Mouse (Mus musculus) heart, embryonic 12.5 days (tissue): ENCODE measurements around the gene Trmt1. TPM values are rescaled to one million over a fixed set of nuclear protein-coding genes. Genes with fewer than 3 reads are reported as not detected.

Source experiments
- ATAC-seq: fragments of 200-750 bp; cut with Nextera tagmentation; 2 replicates; pipeline ENCODE4 v1.8.0; 2017; ENCODE audit warnings: moderate TSS enrichment, moderate library complexity; ENCODE audit not compliant: insufficient number of reproducible peaks, low FRiP score
- H3K27ac ChIP-seq: fragments of 300-500 bp; sonication (generic); 2 replicates; pipeline ENCODE4 v1.5.1; 2016; ENCODE audit warnings: mild to moderate bottlenecking, moderate library complexity; ENCODE audit not compliant: poor library complexity, severe bottlenecking
- H3K27me3 ChIP-seq: fragments of 300-500 bp; sonication (generic); replicated peaks from 2 replicates; pipeline ENCODE4 v1.6.1; 2016; ENCODE audit warnings: mild to moderate bottlenecking, moderate library complexity
- H3K36me3 ChIP-seq: fragments of 300-500 bp; sonication (generic); 2 replicates; pipeline ENCODE4 v1.6.1; 2016; ENCODE audit warnings: mild to moderate bottlenecking, moderate library complexity
- H3K4me1 ChIP-seq: fragments of 300-500 bp; sonication (generic); replicated peaks from 2 replicates; pipeline ENCODE4 v1.6.1; 2016; ENCODE audit warnings: mild to moderate bottlenecking
- H3K4me2 ChIP-seq: fragments of 300-500 bp; sonication (generic); 2 replicates; pipeline ENCODE4 v1.6.1; 2016; ENCODE audit warnings: mild to moderate bottlenecking, moderate library complexity
- H3K4me3 ChIP-seq: fragments of 300-500 bp; sonication (generic); 2 replicates; pipeline ENCODE4 v1.5.1; 2016; ENCODE audit warnings: mild to moderate bottlenecking
- H3K9ac ChIP-seq: fragments of 300-500 bp; sonication (generic); 2 replicates; pipeline ENCODE4 v1.6.1; 2016; ENCODE audit warnings: mild to moderate bottlenecking, moderate library complexity
- H3K9me3 ChIP-seq: fragments of 300-500 bp; sonication (generic); replicated peaks from 2 replicates; pipeline ENCODE4 v1.6.1; 2016; ENCODE audit warnings: mild to moderate bottlenecking, moderate library complexity
- WGBS: fragments of 180-500 bp; shearing (Covaris S2); methylation state at CpG from one replicate; pipeline ENCODE4 v1.1.7; 2016; 5-methylcytosine and 5-hydroxymethylcytosine counted together
- polyA plus RNA-seq: library from polyadenylated mRNA; unstranded; fragments of >200 nt; fragmentation: Nextera tagmentation; extraction: Ambion mirVana; gene quantifications from 2 replicates; pipeline ENCODE4 v1.2.1, GENCODE M21; 2016

Gene Trmt1
- polyA plus RNA-seq, 1 experiment from 2014 or later, result 49.5 TPM

- Histone ChIP-seq H3K4me1 (peaks cover 87% of the 10 kb centered on the region), H3K9ac (peak overlapping the region; percentile 66)
- no peak; the same call in 1 of the 2 replicates for ATAC-seq
These were observed 56.9 kb downstream of the Trmt1 start for GRCm38 (mm10) chr8:84743054-84743415.

GRCm38 (mm10) chr8:84743517-84744420, 57.7 kb downstream of the Trmt1 start:
- Histone ChIP-seq H3K4me3 (peak overlapping the region; percentile 27), H3K4me2 (peak overlapping the region; percentile 62), H3K27ac (peak overlapping the region; percentile 87), H3K36me3 (no peaks in the 10 kb centered on the region), H3K9me3 (no peaks in the 10 kb centered on the region), H3K27me3 (peaks cover 33% of the 10 kb centered on the region), H3K4me1 (peaks cover 80% of the 10 kb centered on the region), H3K9ac (peak overlapping the region; percentile 66)
- 9% methylated on average over 16 of the region's 17 CpGs for WGBS
- ATAC-seq, result peak; percentile 60

More at GRCm38 (mm10) chr8:84743054-84743415, 56.9 kb downstream of the Trmt1 start:
- H3K36me3 ChIP-seq, result no peaks in the 10 kb centered on the region
- H3K4me3 ChIP-seq, result peak overlapping the region; percentile 27
- H3K4me2 ChIP-seq, result peak overlapping the region; percentile 62
- H3K27ac ChIP-seq, result peak overlapping the region; percentile 87
- no peaks in the 10 kb centered on the region for H3K9me3 ChIP-seq
- WGBS, result 12% methylated on average over 10 of the region's 10 CpGs
- peaks cover 39% of the 10 kb centered on the region for H3K27me3 ChIP-seq

GRCm38 (mm10) chr8:84745032-84745925, 59.2 kb downstream of the Trmt1 start:
- no peaks in the 10 kb centered on the region for H3K9me3 ChIP-seq
- H3K9ac ChIP-seq, result peak overlapping the region; percentile 61
- peak overlapping the region; percentile 5; the same call in 1 of the 2 replicates for H3K4me3 ChIP-seq
- peak overlapping the region; percentile 87 for H3K27ac ChIP-seq
- H3K27me3 ChIP-seq, result peaks cover 34% of the 10 kb centered on the region
- H3K36me3 ChIP-seq, result no peaks in the 10 kb centered on the region
- ATAC-seq, result no peak
- H3K4me1 ChIP-seq, result peaks cover 70% of the 10 kb centered on the region
- WGBS, result 7% methylated on average over 17 of the region's 17 CpGs
- H3K4me2 ChIP-seq, result peak overlapping the region; percentile 62

Other genes with a start within 250 kb of the Trmt1 start
- gene Ier2, start 23.5 kb upstream of the Trmt1 start, polyA plus RNA-seq, result 63.4 and 68.1 TPM in 2 replicates
- gene Nacc1, start 1.6 kb downstream of the Trmt1 start, polyA plus RNA-seq, result 20.9 and 21.3 TPM in 2 replicates
- 18.1 and 19.7 TPM in 2 replicates for gene Lyl1, start 15.2 kb downstream of the Trmt1 start, polyA plus RNA-seq
- gene G430095P16Rik, start 36.7 kb downstream of the Trmt1 start, polyA plus RNA-seq, result 5.4 and 6.9 TPM in 2 replicates
- gene Nfix, start 114.0 kb downstream of the Trmt1 start, polyA plus RNA-seq, result 9.2 and 10.9 TPM in 2 replicates
- gene Dand5, start 136.5 kb downstream of the Trmt1 start, polyA plus RNA-seq, result 4.6 and 6.2 TPM in 2 replicates
- gene Gadd45gip1, start 145.2 kb downstream of the Trmt1 start, polyA plus RNA-seq, result 50.9 and 52.1 TPM in 2 replicates
- gene Rad23a, start 154.4 kb downstream of the Trmt1 start, polyA plus RNA-seq, result 129 and 131 TPM in 2 replicates
- gene Calr, start 160.6 kb downstream of the Trmt1 start, polyA plus RNA-seq, result 747 and 767 TPM in 2 replicates
- gene Farsa, start 170.7 kb downstream of the Trmt1 start, polyA plus RNA-seq, result 53.6 and 59.2 TPM in 2 replicates
- 36.5 and 36.9 TPM in 2 replicates for gene Syce2, start 185.8 kb downstream of the Trmt1 start, polyA plus RNA-seq
- 35.5 and 36.2 TPM in 2 replicates for gene Gcdh, start 207.6 kb downstream of the Trmt1 start, polyA plus RNA-seq
- 12.1 and 17.9 TPM in 2 replicates for gene Klf1, start 215.6 kb downstream of the Trmt1 start, polyA plus RNA-seq
- 4.2 and 4.3 TPM in 2 replicates for gene Dnase2a, start 222.3 kb downstream of the Trmt1 start, polyA plus RNA-seq